Mouse (Mus musculus): Measurements from ENCODE around the gene Hist2h4.
"Not testable (repeated sequence)": the region's sequence is repeated elsewhere in the genome, so short reads cannot be mapped to it uniquely, and the experiment has no call there.

DNA sequence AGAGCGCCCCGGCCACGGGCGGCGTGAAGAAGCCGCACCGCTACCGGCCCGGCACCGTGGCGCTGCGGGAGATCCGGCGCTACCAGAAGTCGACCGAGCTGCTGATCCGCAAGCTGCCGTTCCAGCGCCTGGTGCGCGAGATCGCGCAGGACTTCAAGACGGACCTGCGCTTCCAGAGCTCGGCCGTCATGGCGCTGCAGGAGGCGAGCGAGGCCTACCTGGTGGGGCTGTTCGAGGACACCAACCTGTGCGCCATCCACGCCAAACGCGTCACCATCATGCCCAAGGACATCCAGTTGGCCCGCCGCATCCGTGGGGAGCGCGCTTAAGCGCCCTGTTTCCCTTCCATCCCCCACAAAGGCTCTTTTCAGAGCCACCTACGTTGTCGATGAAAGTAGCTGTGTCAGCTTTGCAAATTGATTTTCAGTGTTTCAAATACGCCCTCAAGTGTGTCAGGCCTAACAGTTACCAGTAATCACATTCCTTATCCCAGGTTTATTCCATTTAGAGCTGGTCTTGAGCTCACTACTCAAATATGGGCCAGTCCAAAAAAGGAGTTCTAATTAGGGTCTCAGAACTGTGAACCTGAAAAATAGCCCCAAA is 5.8 kb upstream of the Hist2h4 start:
- TF ChIP-seq CTCF (IDR thresholded peaks at IDR 0.05; ENCODE audit: control insufficient read depth, insufficient read depth, insufficient read length); USF1 (IDR thresholded peaks at IDR 0.05; ENCODE audit: low read depth); MYOD1 (IDR thresholded peaks at IDR 0.05; ENCODE audit: control insufficient read depth, insufficient read length, low read depth); CEBPB (IDR thresholded peaks at IDR 0.05; ENCODE audit: low read depth): not testable (repeated sequence)
